Mouse (Mus musculus) v-Abl transformed pro-B cells (cell line): ENCODE measurements around the gene Kdm4b.

ENCODE experiments used
- in situ Hi-C, 2 experiments: fragments of 400-800 bp; cut with MboI; formaldehyde crosslinking; loops; one replicate each; pipeline ENCODE4 v1.15.1; 2025; ENCODE audit not compliant: unreplicated experiment in 2 of 2

Gene Kdm4b

GRCm38 (mm10) chr17:56379281-56379834 lies 53.5 kb downstream of the Kdm4b start:
- in situ Hi-C loops = no loop called here

- in situ Hi-C loops = no loop called here
These were observed 54.4 kb downstream of the Kdm4b start for GRCm38 (mm10) chr17:56380286-56380685.

GRCm38 (mm10) chr17:56381183-56381582 lies 55.3 kb downstream of the Kdm4b start:
- in situ Hi-C loops = no loop called here

GRCm38 (mm10) chr17:56382997-56383396 lies 57.1 kb downstream of the Kdm4b start:
- in situ Hi-C loops = no loop called here

- in situ Hi-C loops = no loop called here
These were observed 59.0 kb downstream of the Kdm4b start for GRCm38 (mm10) chr17:56384903-56385302.

GRCm38 (mm10) chr17:56387612-56388011 lies 61.8 kb downstream of the Kdm4b start:
- in situ Hi-C loops = no loop called here

- in situ Hi-C loops = no loop called here
These were observed 67.4 kb downstream of the Kdm4b start for GRCm38 (mm10) chr17:56393238-56393637.

GRCm38 (mm10) chr17:56393889-56394288 lies 68.0 kb downstream of the Kdm4b start:
- in situ Hi-C loops = no loop called here

GRCm38 (mm10) chr17:56396051-56396450 lies 70.2 kb downstream of the Kdm4b start:
- in situ Hi-C loops = no loop called here

GRCm38 (mm10) chr17:56400221-56400620 lies 74.4 kb downstream of the Kdm4b start:
- in situ Hi-C loops = no loop called here

GRCm38 (mm10) chr17:56401051-56401521 lies 75.2 kb downstream of the Kdm4b start:
- in situ Hi-C loops = no loop called here

GRCm38 (mm10) chr17:56405341-56405740 lies 79.5 kb downstream of the Kdm4b start:
- in situ Hi-C loops = no loop called here

- in situ Hi-C loops = no loop called here
These were observed 80.3 kb downstream of the Kdm4b start for GRCm38 (mm10) chr17:56405856-56406840.

- in situ Hi-C loops = no loop called here
These were observed 81.0 kb downstream of the Kdm4b start for GRCm38 (mm10) chr17:56406878-56407277.

GRCm38 (mm10) chr17:56407379-56407778 lies 81.5 kb downstream of the Kdm4b start:
- in situ Hi-C loops = no loop called here

- in situ Hi-C loops = no loop called here
These were observed 83.2 kb downstream of the Kdm4b start for GRCm38 (mm10) chr17:56408965-56409625.

GRCm38 (mm10) chr17:56409759-56410158 lies 83.9 kb downstream of the Kdm4b start:
- in situ Hi-C loops = no loop called here

- in situ Hi-C loops = no loop called here
These were observed 85.6 kb downstream of the Kdm4b start for GRCm38 (mm10) chr17:56411437-56411836.

GRCm38 (mm10) chr17:56413113-56413512 lies 87.3 kb downstream of the Kdm4b start:
- in situ Hi-C loops = no loop called here

- in situ Hi-C loops = no loop called here
These were observed 88.9 kb downstream of the Kdm4b start for GRCm38 (mm10) chr17:56414785-56415184.

GRCm38 (mm10) chr17:56418304-56418703 lies 92.4 kb downstream of the Kdm4b start:
- in situ Hi-C loops = no loop called here
